8 mouse cellular contexts compared by ENCODE assay signal in genomic region chr7:24474811-24475506, GRCm38 (mm10). TPM values are rescaled to one million over a fixed set of nuclear protein-coding genes. Genes with fewer than 3 reads are reported as not detected.
DNase-seq lines count a peak whose midpoint lies in the region; ATAC-seq and TF ChIP-seq lines count a peak whose summit lies in the region.
"Had no signal": no experiment of that assay in that cellular context is flagged by ENCODE, and none has a peak within 500 bp of the region (broad histone marks: within the 10 kb centered on the region; RNA-seq: fewer than 3 reads in every experiment).

No protein-coding gene starts in this region.

- WGBS in kidney, embryonic 15.5 days = 51% methylated on average over 21 of the region's 21 CpGs
- WGBS in heart, embryonic 11.5 days (ENCODE audit: insufficient replicate concordance) = 44% methylated on average over 21 of the region's 21 CpGs

- H3K27me3 ChIP-seq in kidney, embryonic 15.5 days = peaks cover 2% of the 10 kb centered on the region; the same call in 1 of the 2 replicates
- no peaks in the 10 kb centered on the region for H3K27me3 ChIP-seq in ES-Bruce4 (ENCODE audit: control insufficient read depth, insufficient read depth, low read length, poor library complexity, severe bottlenecking)
- H3K27me3 ChIP-seq in heart, embryonic 11.5 days (ENCODE audit: control insufficient read depth, insufficient read depth, low read length) = peaks cover 3% of the 10 kb centered on the region; the same call in 1 of the 2 replicates

- no peak for TF ChIP-seq POLR2A in ES-Bruce4 (IDR thresholded peaks at IDR 0.05; ENCODE audit: insufficient read depth, low read length)

- H3K9ac ChIP-seq in kidney, embryonic 15.5 days = no peak overlapping the region
- no peak overlapping the region for H3K9ac ChIP-seq in ES-Bruce4 (ENCODE audit: low read depth, poor library complexity, severe bottlenecking)
- no peak overlapping the region for H3K9ac ChIP-seq in heart, embryonic 11.5 days (ENCODE audit: low read depth, low read length)

- H3K9me3 ChIP-seq in kidney, embryonic 15.5 days (replicated peaks) = no peaks in the 10 kb centered on the region
- H3K9me3 ChIP-seq in ES-Bruce4 (replicated peaks; ENCODE audit: control insufficient read depth, insufficient read depth, low read length, poor library complexity, severe bottlenecking) = no peaks in the 10 kb centered on the region
- H3K9me3 ChIP-seq in heart, embryonic 11.5 days (replicated peaks; ENCODE audit: control insufficient read depth, low read length) = no peaks in the 10 kb centered on the region

- H3K27ac ChIP-seq in kidney, embryonic 15.5 days = no peak overlapping the region
- H3K27ac ChIP-seq in ES-Bruce4 (ENCODE audit: insufficient read depth, low read length) = no peak overlapping the region
- H3K27ac ChIP-seq in heart, embryonic 11.5 days (ENCODE audit: low read depth, low read length) = no peak overlapping the region

- peaks cover 13% of the 10 kb centered on the region; the same call in 1 of the 2 replicates for H3K36me3 ChIP-seq in kidney, embryonic 15.5 days
- peaks cover 3% of the 10 kb centered on the region; the same call in 1 of the 2 replicates for H3K36me3 ChIP-seq in ES-Bruce4 (ENCODE audit: control insufficient read depth, insufficient read depth, low read length, poor library complexity, severe bottlenecking)
- no peaks in the 10 kb centered on the region for H3K36me3 ChIP-seq in heart, embryonic 11.5 days (ENCODE audit: control insufficient read depth, insufficient read depth, low read length)

- H3K4me3 ChIP-seq in kidney, embryonic 15.5 days (replicated peaks) = no peak overlapping the region
- H3K4me3 ChIP-seq in ES-Bruce4 (ENCODE audit: low read depth, low read length) = no peak overlapping the region
- no peak overlapping the region for H3K4me3 ChIP-seq in heart, embryonic 11.5 days (ENCODE audit: low read depth, low read length)

- peak; percentile 30 for TF ChIP-seq CTCF in ES-Bruce4 (IDR thresholded peaks at IDR 0.05; ENCODE audit: low read depth, low read length)

- ATAC-seq in kidney, embryonic 15.5 days (replicated peaks; ENCODE audit: low FRiP score) = no peak
- ATAC-seq in heart, embryonic 11.5 days (replicated peaks; ENCODE audit: insufficient number of reproducible peaks, low FRiP score, low TSS enrichment) = no peak

- H3K4me1 ChIP-seq in kidney, embryonic 15.5 days = 0 out of 2 replicates have a peak, but pooled peaks cover 3% of the 10 kb centered on the region
- no peaks in the 10 kb centered on the region for H3K4me1 ChIP-seq in ES-Bruce4 (ENCODE audit: control insufficient read depth, insufficient read depth, low read length)
- H3K4me1 ChIP-seq in heart, embryonic 11.5 days (ENCODE audit: control insufficient read depth, insufficient read depth, low read length) = no peaks in the 10 kb centered on the region

- TF ChIP-seq EP300 in ES-Bruce4 (IDR thresholded peaks at IDR 0.05; ENCODE audit: insufficient read depth, low read depth, low read length) = no peak

- no peak overlapping the region for H3K4me2 ChIP-seq in kidney, embryonic 15.5 days
- H3K4me2 ChIP-seq in heart, embryonic 11.5 days = no peak overlapping the region

- DNase-seq in kidney, adult 8-10 months = peak; percentile 26 to 29
- DNase-seq in cerebellum, postnatal 25 days = peak; percentile 55 to 70
- DNase-seq in layer of hippocampus, postnatal 14 days (ENCODE audit: low spot score in 2 of 2) = peak; percentile 54 to 76
- no peak for DNase-seq in frontal cortex, postnatal 36 days (ENCODE audit: low spot score in 2 of 2)

RNA-seq across cellular contexts. Expression of gene Cadm4, which starts 6.9 kb away (rescaled TPM):
- 6.8 and 7.3 TPM in 2 replicates for polyA plus RNA-seq in kidney, embryonic 15.5 days (2015; fragmentation: Nextera tagmentation; extraction: Ambion mirVana)
- 10.4 and 12.2 TPM in 2 replicates for polyA plus RNA-seq in ES-Bruce4 (2011; ENCODE audit: insufficient read depth, insufficient read length, low read depth, missing spikeins)
- 100 to 1,000 TPM; 220 to 227 TPM for total RNA-seq in layer of hippocampus, postnatal 14 days (2021)
- polyA plus RNA-seq in heart, embryonic 11.5 days (2014; fragmentation: Nextera tagmentation; extraction: Ambion mirVana) = 0.20 and 0.23 TPM in 2 replicates

RNA-seq across cellular contexts. Expression of gene Plaur, which starts 12.7 kb away (rescaled TPM):
- 14.4 and 15.3 TPM in 2 replicates for polyA plus RNA-seq in kidney, embryonic 15.5 days (2015; fragmentation: Nextera tagmentation; extraction: Ambion mirVana)
- polyA plus RNA-seq in ES-Bruce4 (2011; ENCODE audit: insufficient read depth, insufficient read length, low read depth, missing spikeins) = 29.5 and 38.0 TPM in 2 replicates
- 1 to 10 TPM in 1 of 2 experiments, under 1 TPM in 1; 0.76 to 1.0 TPM for total RNA-seq in layer of hippocampus, postnatal 14 days (2021)
- polyA plus RNA-seq in heart, embryonic 11.5 days (2014; fragmentation: Nextera tagmentation; extraction: Ambion mirVana) = 5.6 and 6.9 TPM in 2 replicates

RNA-seq across cellular contexts. Expression of gene Irgc1, which starts 22.9 kb away (rescaled TPM):
- polyA plus RNA-seq in kidney, embryonic 15.5 days (2015; fragmentation: Nextera tagmentation; extraction: Ambion mirVana) = not detected in 2 replicates
- not detected in 2 replicates for polyA plus RNA-seq in ES-Bruce4 (2011; ENCODE audit: insufficient read depth, insufficient read length, low read depth, missing spikeins)
- not detected for total RNA-seq in layer of hippocampus, postnatal 14 days (2021)
- not detected in 2 replicates for polyA plus RNA-seq in heart, embryonic 11.5 days (2014; fragmentation: Nextera tagmentation; extraction: Ambion mirVana)

RNA-seq across cellular contexts. Expression of gene Zfp428, which starts 31.8 kb away (rescaled TPM):
- polyA plus RNA-seq in kidney, embryonic 15.5 days (2015; fragmentation: Nextera tagmentation; extraction: Ambion mirVana) = 61.6 and 66.6 TPM in 2 replicates
- polyA plus RNA-seq in ES-Bruce4 (2011; ENCODE audit: insufficient read depth, insufficient read length, low read depth, missing spikeins) = 12.3 and 13.1 TPM in 2 replicates
- 10 to 100 TPM; 38.1 to 43.3 TPM for total RNA-seq in layer of hippocampus, postnatal 14 days (2021)
- 22.6 and 26.0 TPM in 2 replicates for polyA plus RNA-seq in heart, embryonic 11.5 days (2014; fragmentation: Nextera tagmentation; extraction: Ambion mirVana)

RNA-seq across cellular contexts. Expression of gene AC161166.1, which starts 37.3 kb away (rescaled TPM):
- 0.48 and 0.68 TPM in 2 replicates for polyA plus RNA-seq in kidney, embryonic 15.5 days (2015; fragmentation: Nextera tagmentation; extraction: Ambion mirVana)
- polyA plus RNA-seq in ES-Bruce4 (2011; ENCODE audit: insufficient read depth, insufficient read length, low read depth, missing spikeins) = not detected in 2 replicates
- total RNA-seq in layer of hippocampus, postnatal 14 days (2021) = not detected
- polyA plus RNA-seq in heart, embryonic 11.5 days (2014; fragmentation: Nextera tagmentation; extraction: Ambion mirVana) = 0.25 and 0.57 TPM in 2 replicates
- polyA plus RNA-seq: large intestine, adult 2 months had no signal

Comparison
In these comparisons a context has a peak if more than half of its experiments do, and no peak if none do; other contexts are left out.
1. DNase-seq: peak in kidney, adult 8-10 months (2 of 2), cerebellum, postnatal 25 days (2 of 2) and layer of hippocampus, postnatal 14 days (2 of 2); none in frontal cortex, postnatal 36 days (0 of 2).